Mouse (Mus musculus): ENCODE measurements at regions not wholly inside any gene's neighbourhood (a gene's known extent, or its start where the extent isn't known, plus 50 kb on each side); places are given as distances from the start of the nearest gene placed in this dataset.

- DNase-seq (no peak), ATAC-seq (ENCODE audit: insufficient read depth) (no peak)
- peaks cover 18% of the 10 kb centered on the region for H3K4me1 ChIP-seq (ENCODE audit: insufficient read depth)
- H3K36me3 ChIP-seq (ENCODE audit: insufficient read depth), result no peaks in the 10 kb centered on the region
- H3K27me3 ChIP-seq (ENCODE audit: insufficient read depth, low read length), result no peaks in the 10 kb centered on the region
- H3K4me2 ChIP-seq, result no peak overlapping the region
- no peak overlapping the region for H3K4me3 ChIP-seq (ENCODE audit: low read depth, low read length)
- no peaks in the 10 kb centered on the region for H3K9me3 ChIP-seq (ENCODE audit: low read depth, low read length)
- H3K9ac ChIP-seq, result no peak overlapping the region
- no peak overlapping the region for H3K27ac ChIP-seq (ENCODE audit: low read depth)
- WGBS, result 66% methylated on average over 8 of the region's 8 CpGs
- no peak for TF ChIP-seq CTCF (IDR thresholded peaks at IDR 0.05; ENCODE audit: low read depth)
Observed at GRCm38 (mm10) chr4:150800774-150801173, 52.9 kb upstream of the Errfi1 start.

GRCm38 (mm10) chr4:150799550-150800398 lies 53.9 kb upstream of the Errfi1 start:
- Histone ChIP-seq H3K27ac (ENCODE audit: low read depth) (peak overlapping the region; percentile 75), H3K9ac (no peak overlapping the region), H3K27me3 (ENCODE audit: insufficient read depth, low read length) (no peaks in the 10 kb centered on the region), H3K4me2 (no peak overlapping the region), H3K4me1 (ENCODE audit: insufficient read depth) (peaks cover 18% of the 10 kb centered on the region), H3K36me3 (ENCODE audit: insufficient read depth) (no peaks in the 10 kb centered on the region), H3K4me3 (ENCODE audit: low read depth, low read length) (no peak overlapping the region), H3K9me3 (ENCODE audit: low read depth, low read length) (no peaks in the 10 kb centered on the region)
- WGBS, result 34% methylated on average over 22 of the region's 22 CpGs
- peak; percentile 59 for DNase-seq
- ATAC-seq (ENCODE audit: insufficient read depth), result no peak
- no peak for TF ChIP-seq CTCF (IDR thresholded peaks at IDR 0.05; ENCODE audit: low read depth)

- 15% methylated on average over 13 of the region's 13 CpGs for WGBS
- TF ChIP-seq CTCF (IDR thresholded peaks at IDR 0.05; ENCODE audit: low read depth), result no peak
- H3K27me3 ChIP-seq (ENCODE audit: insufficient read depth, low read length), result no peaks in the 10 kb centered on the region
- no peak overlapping the region for H3K9ac ChIP-seq
- H3K36me3 ChIP-seq (ENCODE audit: insufficient read depth), result no peaks in the 10 kb centered on the region
- H3K4me2 ChIP-seq, result peak overlapping the region; percentile 23; the same call in 1 of the 2 replicates
- H3K4me3 ChIP-seq (ENCODE audit: low read depth, low read length), result no peak overlapping the region
- peak overlapping the region; percentile 75 for H3K27ac ChIP-seq (ENCODE audit: low read depth)
- DNase-seq (peak; percentile 67), ATAC-seq (ENCODE audit: insufficient read depth) (no peak; the same call in 1 of the 2 replicates)
- H3K9me3 ChIP-seq (ENCODE audit: low read depth, low read length), result no peaks in the 10 kb centered on the region
- H3K4me1 ChIP-seq (ENCODE audit: insufficient read depth), result peaks cover 21% of the 10 kb centered on the region
Observed at GRCm38 (mm10) chr4:150798783-150799530, 54.8 kb upstream of the Errfi1 start.

- peaks cover 21% of the 10 kb centered on the region for H3K4me1 ChIP-seq (ENCODE audit: insufficient read depth)
- no peak overlapping the region for H3K9ac ChIP-seq
- peak overlapping the region; percentile 75 for H3K27ac ChIP-seq (ENCODE audit: low read depth)
- H3K27me3 ChIP-seq (ENCODE audit: insufficient read depth, low read length), result no peaks in the 10 kb centered on the region
- WGBS, result 69% methylated on average over 8 of the region's 8 CpGs
- TF ChIP-seq CTCF (IDR thresholded peaks at IDR 0.05; ENCODE audit: low read depth), result 0 out of 2 replicates have a peak, but pooled peaks have one; percentile 3
- H3K36me3 ChIP-seq (ENCODE audit: insufficient read depth), result no peaks in the 10 kb centered on the region
- 0 out of 2 replicates have a peak overlapping the region, but pooled peaks have one; percentile 23 for H3K4me2 ChIP-seq
- DNase-seq, result no peak
- H3K9me3 ChIP-seq (ENCODE audit: low read depth, low read length), result no peaks in the 10 kb centered on the region
- no peak overlapping the region for H3K4me3 ChIP-seq (ENCODE audit: low read depth, low read length)
- ATAC-seq (ENCODE audit: insufficient read depth), result no peak
Observed at GRCm38 (mm10) chr4:150798281-150798680, 55.4 kb upstream of the Errfi1 start.

- H3K27me3 ChIP-seq (ENCODE audit: insufficient read depth, low read length), result no peaks in the 10 kb centered on the region
- no peak for TF ChIP-seq CTCF (IDR thresholded peaks at IDR 0.05; ENCODE audit: low read depth)
- no peak overlapping the region for H3K27ac ChIP-seq (ENCODE audit: low read depth)
- DNase-seq (no peak), ATAC-seq (ENCODE audit: insufficient read depth) (no peak)
- H3K36me3 ChIP-seq (ENCODE audit: insufficient read depth), result no peaks in the 10 kb centered on the region
- H3K4me2 ChIP-seq, result no peak overlapping the region
- H3K4me3 ChIP-seq (ENCODE audit: low read depth, low read length), result no peak overlapping the region
- peaks cover 21% of the 10 kb centered on the region for H3K4me1 ChIP-seq (ENCODE audit: insufficient read depth)
- WGBS, result 69% methylated on average over 3 of the region's 3 CpGs
- no peak overlapping the region for H3K9ac ChIP-seq
- no peaks in the 10 kb centered on the region for H3K9me3 ChIP-seq (ENCODE audit: low read depth, low read length)
Observed at GRCm38 (mm10) chr4:150797057-150797456, 56.7 kb upstream of the Errfi1 start.

- 33% methylated on average over 5 of the region's 5 CpGs for WGBS
- no peak overlapping the region for H3K27ac ChIP-seq (ENCODE audit: low read depth)
- H3K4me1 ChIP-seq (ENCODE audit: insufficient read depth), result peaks cover 20% of the 10 kb centered on the region
- ATAC-seq (ENCODE audit: insufficient read depth) (no peak), DNase-seq (no peak)
- no peaks in the 10 kb centered on the region for H3K36me3 ChIP-seq (ENCODE audit: insufficient read depth)
- H3K4me3 ChIP-seq (ENCODE audit: low read depth, low read length), result no peak overlapping the region
- H3K27me3 ChIP-seq (ENCODE audit: insufficient read depth, low read length), result no peaks in the 10 kb centered on the region
- H3K9ac ChIP-seq, result no peak overlapping the region
- no peak overlapping the region for H3K4me2 ChIP-seq
- no peaks in the 10 kb centered on the region for H3K9me3 ChIP-seq (ENCODE audit: low read depth, low read length)
- no peak for TF ChIP-seq CTCF (IDR thresholded peaks at IDR 0.05; ENCODE audit: low read depth)
Observed at GRCm38 (mm10) chr4:150794878-150795277, 58.8 kb upstream of the Errfi1 start.

- Histone ChIP-seq H3K27me3 (ENCODE audit: insufficient read depth, low read length) (no peaks in the 10 kb centered on the region), H3K9me3 (ENCODE audit: low read depth, low read length) (no peaks in the 10 kb centered on the region), H3K4me1 (ENCODE audit: insufficient read depth) (peaks cover 15% of the 10 kb centered on the region), H3K9ac (no peak overlapping the region), H3K4me3 (ENCODE audit: low read depth, low read length) (no peak overlapping the region), H3K36me3 (ENCODE audit: insufficient read depth) (no peaks in the 10 kb centered on the region), H3K4me2 (no peak overlapping the region), H3K27ac (ENCODE audit: low read depth) (no peak overlapping the region)
- ATAC-seq (ENCODE audit: insufficient read depth) (no peak), DNase-seq (no peak)
- TF ChIP-seq CTCF (IDR thresholded peaks at IDR 0.05; ENCODE audit: low read depth), result no peak
- WGBS, result 44% methylated on average over 9 of the region's 9 CpGs
Observed at GRCm38 (mm10) chr4:150794257-150794794, 59.4 kb upstream of the Errfi1 start.

All from lung, embryonic 14.5 days (tissue).